Mouse (Mus musculus) G1E (cell line): ENCODE results near the gene Phldb1.

Source experiments
- CTCF ChIP-seq: IDR thresholded peaks from 2 replicates; pipeline ENCODE4 v1.5.1; 2012; ENCODE audit warnings: low read depth, low read length, inconsistent platforms, mixed read lengths
- GATA1 ChIP-seq: IDR thresholded peaks from 2 replicates; pipeline ENCODE4 v1.6.1; 2012; ENCODE audit warnings: borderline replicate concordance, low read length, inconsistent platforms, mixed read lengths
- GATA2 ChIP-seq: IDR thresholded peaks from 2 replicates; pipeline ENCODE4 v1.6.1; 2012; ENCODE audit warnings: low read depth, low read length, inconsistent platforms, borderline replicate concordance
- POLR2AphosphoS5 ChIP-seq: IDR thresholded peaks from 2 replicates; pipeline ENCODE4 v1.6.1; 2012; ENCODE audit warnings: low read depth, low read length, inconsistent platforms; ENCODE audit not compliant: insufficient replicate concordance
- TAL1 ChIP-seq: conservative IDR thresholded peaks from 2 replicates; pipeline ENCODE4 v1.6.1; 2012; ENCODE audit warnings: low read depth, low read length, inconsistent platforms, mixed read lengths

- TF ChIP-seq CTCF (no peak), GATA1 (no peak), GATA2 (no peak), POLR2AphosphoS5 (no peak), TAL1 (no peak)
Measured at GRCm38 (mm10) chr9:44647656-44648055, 87.3 kb downstream of the Phldb1 start.
